Mouse (Mus musculus) embryonic facial prominence, embryonic 14.5 days (tissue): ENCODE results near the gene Pts. TPM values are rescaled to one million over a fixed set of nuclear protein-coding genes. Genes with fewer than 3 reads are reported as not detected.

Experiments
- ATAC-seq: fragments of 200-750 bp; cut with Nextera tagmentation; 2 replicates; pipeline ENCODE4 v1.8.0; 2017; ENCODE audit warnings: low read depth, moderate number of reproducible peaks, moderate TSS enrichment
- DNase-seq: peaks from one replicate; pipeline ENCODE4 v3.0.0-alpha.2; 2015; ENCODE audit warnings: low spot score
- H3K27ac ChIP-seq: fragments of 300-500 bp; sonication (generic); replicated peaks from 2 replicates; pipeline ENCODE4 v1.5.1; 2014; ENCODE audit warnings: low read depth, mild to moderate bottlenecking, low read length, moderate library complexity
- H3K27me3 ChIP-seq: fragments of 300-500 bp; sonication (generic); replicated peaks from 2 replicates; pipeline ENCODE4 v1.6.1; 2014; ENCODE audit warnings: low read length; ENCODE audit not compliant: control insufficient read depth, insufficient read depth
- H3K36me3 ChIP-seq: fragments of 300-500 bp; sonication (generic); 2 replicates; pipeline ENCODE4 v1.6.1; 2014; ENCODE audit warnings: low read length, mixed read lengths; ENCODE audit not compliant: control insufficient read depth, insufficient read depth
- H3K4me1 ChIP-seq: fragments of 300-500 bp; sonication (generic); 2 replicates; pipeline ENCODE4 v1.6.1; 2014; ENCODE audit warnings: antibody characterized with exemption, low read length; ENCODE audit not compliant: control insufficient read depth, insufficient read depth
- H3K4me2 ChIP-seq: fragments of 300-500 bp; sonication (generic); 2 replicates; pipeline ENCODE4 v1.6.1; 2014; ENCODE audit warnings: low read depth, mild to moderate bottlenecking, low read length, moderate library complexity, mixed read lengths
- H3K4me3 ChIP-seq: fragments of 300-500 bp; sonication (generic); 2 replicates; pipeline ENCODE4 v1.5.1; 2014; ENCODE audit warnings: low read depth, mild to moderate bottlenecking, low read length
- H3K9ac ChIP-seq: fragments of 300-500 bp; sonication (generic); 2 replicates; pipeline ENCODE4 v1.6.1; 2014; ENCODE audit warnings: low read depth, mild to moderate bottlenecking, low read length, moderate library complexity, mixed read lengths
- H3K9me3 ChIP-seq: fragments of 300-500 bp; sonication (generic); 2 replicates; pipeline ENCODE4 v1.6.1; 2016; ENCODE audit warnings: low read length; ENCODE audit not compliant: control insufficient read depth
- WGBS: fragments of 180-500 bp; shearing (Covaris S2); extraction: QIAGEN DNeasy Blood & Tissue Kit; methylation state at CpG from one replicate; pipeline ENCODE4 v1.1.7; 2014; 5-methylcytosine and 5-hydroxymethylcytosine counted together
- polyA plus RNA-seq: library from polyadenylated mRNA; unstranded; fragments of >200 nt; fragmentation: Nextera tagmentation; extraction: Ambion mirVana; gene quantifications from 2 replicates; pipeline ENCODE4 v1.2.1, GENCODE M21; 2014

Gene Pts
- polyA plus RNA-seq, 1 experiment from 2014 or later = 61.3 TPM

- Histone ChIP-seq H3K4me3 (peak within 1 kb of the TSS; percentile 19; the same call in 1 of the 2 replicates), H3K9ac (peak within 1 kb of the TSS; percentile 34; the same call in 1 of the 2 replicates)
Measured at GRCm38 (mm10) chr9:50555094-50555446, 26.5 kb upstream of the Pts start, which contains the start of gene Bco2. Gene Bco2, minus strand, starts transcription at chr9:50555181.

DNA sequence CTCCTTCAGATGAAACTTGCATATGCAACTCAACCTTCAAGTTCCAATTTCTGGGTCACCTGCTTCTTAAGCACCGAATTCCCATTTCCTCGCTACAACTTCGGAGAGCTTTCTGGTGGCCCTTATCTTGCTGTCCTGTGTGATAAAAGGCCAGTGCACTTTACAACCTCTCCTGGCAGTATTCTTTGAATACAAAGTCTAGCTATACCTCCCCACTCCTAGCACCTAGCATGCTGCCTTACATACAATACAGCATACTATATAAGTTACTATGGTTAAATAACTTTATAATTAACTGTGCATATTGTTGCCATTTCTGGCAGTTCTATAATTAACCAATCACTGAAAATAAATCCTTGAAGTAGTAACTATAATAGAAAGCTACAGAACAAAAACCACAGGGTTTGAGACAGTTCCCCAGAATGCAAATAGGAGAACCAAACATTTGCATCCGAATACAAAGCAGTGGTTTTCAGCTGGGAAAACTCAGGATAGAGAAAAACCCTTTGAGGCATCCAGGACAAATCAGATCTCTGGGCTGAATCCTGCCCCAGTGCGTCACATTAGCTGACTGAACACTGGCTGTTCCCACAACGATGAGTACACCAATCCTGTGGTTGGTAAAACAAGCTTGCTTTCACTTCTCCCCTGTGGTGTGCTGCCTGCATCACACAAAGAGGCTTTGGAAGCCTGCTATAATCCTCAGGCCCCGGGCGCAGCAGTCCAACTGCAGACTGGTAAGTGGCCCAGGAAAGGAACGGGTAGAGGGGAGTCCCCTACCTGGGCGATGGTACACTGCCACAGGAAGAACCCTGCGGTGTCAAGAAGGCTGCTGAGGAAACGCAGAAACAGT lies 25.9 kb upstream of the Pts start, which contains the start of gene Il18:
TSS of gene Il18 (plus strand) at position 587 of the 853 bp plus-strand sequence.
- Histone ChIP-seq H3K9ac (peak within 1 kb of the TSS; percentile 34; the same call in 1 of the 2 replicates), H3K4me1 (no peaks in the 10 kb centered on the region), H3K9me3 (no peaks in the 10 kb centered on the region), H3K27me3 (no peaks in the 10 kb centered on the region), H3K4me2 (peak within 1 kb of the TSS; percentile 39), H3K27ac (peak within 1 kb of the TSS; percentile 8; the same call in 1 of the 2 replicates), H3K36me3 (no peaks in the 10 kb centered on the region), H3K4me3 (peak within 1 kb of the TSS; percentile 19; the same call in 1 of the 2 replicates)
- peak; percentile 90 for ATAC-seq
- 25% methylated on average over 12 of the region's 12 CpGs for WGBS
- DNase-seq = peak; percentile 80

More at GRCm38 (mm10) chr9:50555094-50555446, 26.5 kb upstream of the Pts start, which contains the start of gene Bco2:
- Histone ChIP-seq H3K36me3 (no peaks in the 10 kb centered on the region), H3K27me3 (no peaks in the 10 kb centered on the region), H3K27ac (peak within 1 kb of the TSS; percentile 8; the same call in 1 of the 2 replicates), H3K4me2 (peak within 1 kb of the TSS; percentile 39), H3K9me3 (no peaks in the 10 kb centered on the region), H3K4me1 (no peaks in the 10 kb centered on the region)
- ATAC-seq (0 out of 2 replicates have a peak, but pooled peaks have one; percentile 9), DNase-seq (no peak)
- WGBS = 9% methylated on average over 2 of the region's 2 CpGs

- H3K9me3 ChIP-seq = no peaks in the 10 kb centered on the region
- WGBS = 73% methylated on average over 2 of the region's 2 CpGs
- H3K4me3 ChIP-seq = no peak overlapping the region
- no peak overlapping the region for H3K4me2 ChIP-seq
- no peak overlapping the region for H3K27ac ChIP-seq
- no peak for ATAC-seq
- no peak overlapping the region for H3K9ac ChIP-seq
- no peaks in the 10 kb centered on the region for H3K27me3 ChIP-seq
- no peaks in the 10 kb centered on the region for H3K4me1 ChIP-seq
- DNase-seq = no peak
- H3K36me3 ChIP-seq = no peaks in the 10 kb centered on the region
Measured at GRCm38 (mm10) chr9:50553547-50553946, 25.0 kb upstream of the Pts start.

GRCm38 (mm10) chr9:50552206-50552605 lies 23.7 kb upstream of the Pts start:
- no peak overlapping the region for H3K27ac ChIP-seq
- no peak for DNase-seq
- 64% methylated on average over 5 of the region's 5 CpGs for WGBS
- no peak overlapping the region for H3K4me2 ChIP-seq
- no peak overlapping the region for H3K4me3 ChIP-seq
- H3K27me3 ChIP-seq = no peaks in the 10 kb centered on the region
- no peak for ATAC-seq
- no peaks in the 10 kb centered on the region for H3K9me3 ChIP-seq
- H3K4me1 ChIP-seq = no peaks in the 10 kb centered on the region
- H3K36me3 ChIP-seq = no peaks in the 10 kb centered on the region
- no peak overlapping the region for H3K9ac ChIP-seq

DNA sequence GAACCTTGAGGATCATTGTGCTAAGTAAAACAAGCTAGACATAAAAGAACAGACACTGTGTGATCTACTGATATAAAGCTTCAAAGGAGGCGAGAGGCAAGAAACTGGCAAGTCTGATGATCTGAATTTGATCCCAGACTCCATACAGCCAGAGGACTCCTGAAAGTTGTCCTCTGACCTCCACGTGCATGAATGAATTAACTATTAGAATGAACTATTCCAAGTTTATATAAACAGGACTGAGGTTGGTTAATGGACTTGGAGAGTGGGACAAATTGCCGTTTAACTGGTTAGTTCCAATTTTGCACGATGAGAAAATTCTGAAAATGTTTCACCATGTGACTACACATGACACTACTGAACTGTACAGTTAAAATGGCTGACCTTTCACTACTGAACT lies 20.4 kb upstream of the Pts start:
- DNase-seq (no peak), ATAC-seq (no peak)
- no peaks in the 10 kb centered on the region for H3K9me3 ChIP-seq
- H3K27me3 ChIP-seq = no peaks in the 10 kb centered on the region
- H3K36me3 ChIP-seq = no peaks in the 10 kb centered on the region
- H3K4me3 ChIP-seq = no peak overlapping the region
- H3K4me2 ChIP-seq = no peak overlapping the region
- H3K27ac ChIP-seq = no peak overlapping the region
- 75% methylated on average over 4 of the region's 4 CpGs for WGBS
- no peaks in the 10 kb centered on the region for H3K4me1 ChIP-seq
- no peak overlapping the region for H3K9ac ChIP-seq

DNA sequence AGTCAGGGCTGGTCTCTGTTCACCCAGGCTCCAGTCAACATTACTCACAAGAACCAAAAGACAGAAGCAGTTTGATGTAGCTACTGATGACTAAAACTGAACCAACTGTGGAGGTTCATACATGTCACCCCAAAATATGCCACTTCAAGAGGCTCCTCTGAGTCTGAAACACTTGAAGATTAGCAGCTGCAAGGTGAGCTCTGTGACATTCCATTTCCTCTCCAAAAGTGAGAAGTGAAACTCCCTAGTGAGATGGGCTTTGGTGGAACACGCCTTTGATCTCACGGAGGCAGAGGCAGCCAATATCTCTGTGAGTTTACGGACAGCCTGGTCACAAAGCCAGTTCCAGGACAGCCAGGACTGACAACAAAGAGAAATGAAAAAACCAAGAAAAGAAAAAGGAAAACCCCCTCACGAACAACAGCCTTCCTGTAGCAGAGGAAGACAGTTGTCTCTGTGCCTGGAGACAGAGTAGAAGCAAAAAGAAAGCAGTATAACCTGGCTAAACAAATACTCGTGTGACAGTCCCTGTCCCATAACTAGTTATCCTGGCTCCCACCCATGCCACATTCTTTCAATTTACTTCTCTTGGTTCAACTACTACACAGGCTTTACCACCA lies 19.4 kb upstream of the Pts start:
- no peaks in the 10 kb centered on the region for H3K4me1 ChIP-seq
- no peak overlapping the region for H3K9ac ChIP-seq
- H3K36me3 ChIP-seq = no peaks in the 10 kb centered on the region
- WGBS = 54% methylated on average over 5 of the region's 5 CpGs
- no peak overlapping the region for H3K4me2 ChIP-seq
- no peak overlapping the region for H3K27ac ChIP-seq
- no peaks in the 10 kb centered on the region for H3K9me3 ChIP-seq
- DNase-seq = no peak
- ATAC-seq = no peak
- H3K27me3 ChIP-seq = no peaks in the 10 kb centered on the region
- H3K4me3 ChIP-seq = no peak overlapping the region

DNA sequence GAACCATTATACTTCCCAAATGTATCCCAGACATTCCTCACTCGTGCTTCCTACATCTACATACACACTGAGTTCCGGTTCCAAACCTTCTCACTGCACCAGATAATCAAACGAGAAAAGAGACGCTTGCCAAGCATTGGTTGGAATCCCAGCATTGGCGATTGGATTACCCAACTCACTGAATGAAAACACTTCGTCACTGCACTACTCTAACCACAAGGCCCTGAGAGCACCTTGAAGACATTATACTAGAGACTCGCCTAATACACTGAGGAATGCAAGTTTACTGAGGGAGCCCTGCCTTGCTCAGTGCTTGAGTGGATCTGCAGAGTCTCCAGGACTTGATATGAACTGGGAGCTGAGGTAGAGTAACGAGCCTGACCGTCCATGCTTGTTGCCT lies 13.9 kb upstream of the Pts start:
- no peak overlapping the region for H3K4me2 ChIP-seq
- ATAC-seq = no peak
- no peak overlapping the region for H3K9ac ChIP-seq
- H3K9me3 ChIP-seq = no peaks in the 10 kb centered on the region
- H3K27me3 ChIP-seq = no peaks in the 10 kb centered on the region
- WGBS = 63% methylated on average over 9 of the region's 9 CpGs
- peak; percentile 31 for DNase-seq
- H3K4me1 ChIP-seq = no peaks in the 10 kb centered on the region
- no peaks in the 10 kb centered on the region for H3K36me3 ChIP-seq
- no peak overlapping the region for H3K4me3 ChIP-seq
- H3K27ac ChIP-seq = no peak overlapping the region

DNA sequence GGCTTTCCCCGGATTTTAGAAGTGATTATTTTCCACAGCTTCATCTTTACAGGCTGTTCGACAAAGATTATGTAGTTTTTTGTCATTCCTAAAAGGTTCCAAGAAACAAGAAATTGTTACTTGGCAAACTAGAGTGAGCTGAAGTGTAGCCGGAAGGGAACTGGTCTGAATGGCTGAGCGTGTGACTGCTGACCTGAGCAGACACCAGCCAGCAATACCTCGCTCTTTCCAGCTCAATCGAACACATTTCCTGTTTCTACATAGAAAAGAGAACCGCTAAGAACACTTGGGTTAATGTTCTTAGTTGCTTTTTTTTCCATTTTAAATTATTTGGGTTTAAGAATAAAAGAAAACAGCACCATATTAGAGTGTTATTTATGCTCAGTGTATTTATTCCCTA lies 11.6 kb upstream of the Pts start:
- DNase-seq (no peak), ATAC-seq (no peak)
- no peaks in the 10 kb centered on the region for H3K36me3 ChIP-seq
- no peaks in the 10 kb centered on the region for H3K9me3 ChIP-seq
- H3K27ac ChIP-seq = no peak overlapping the region
- H3K9ac ChIP-seq = no peak overlapping the region
- no peak overlapping the region for H3K4me3 ChIP-seq
- no peaks in the 10 kb centered on the region for H3K4me1 ChIP-seq
- 67% methylated on average over 7 of the region's 7 CpGs for WGBS
- no peak overlapping the region for H3K4me2 ChIP-seq
- no peaks in the 10 kb centered on the region for H3K27me3 ChIP-seq
